Mouse (Mus musculus) midbrain, embryonic 14.5 days (tissue): ENCODE data around the gene Myo7a. TPM values are rescaled to one million over a fixed set of nuclear protein-coding genes. Genes with fewer than 3 reads are reported as not detected.

Experiments used
- ATAC-seq: fragments of 200-750 bp; cut with Nextera tagmentation; 2 replicates; pipeline ENCODE4 v1.8.0; 2017; ENCODE audit warnings: moderate number of reproducible peaks, moderate library complexity; ENCODE audit not compliant: low FRiP score, low TSS enrichment
- DNase-seq: peaks from one replicate; pipeline ENCODE4 v3.0.0-alpha.2; 2015
- H3K27ac ChIP-seq: fragments of 300-500 bp; sonication (generic); replicated peaks from 2 replicates; pipeline ENCODE4 v1.5.1; 2014; ENCODE audit warnings: mild to moderate bottlenecking, low read depth, low read length, moderate library complexity
- H3K27me3 ChIP-seq: fragments of 300-500 bp; sonication (generic); 2 replicates; pipeline ENCODE4 v1.6.1; 2014; ENCODE audit warnings: low read length, control low read depth, mixed read lengths; ENCODE audit not compliant: control insufficient read depth, insufficient read depth
- H3K36me3 ChIP-seq: fragments of 300-500 bp; sonication (generic); 2 replicates; pipeline ENCODE4 v1.6.1; 2014; ENCODE audit warnings: low read length, control low read depth; ENCODE audit not compliant: control insufficient read depth, insufficient read depth
- H3K4me1 ChIP-seq: fragments of 300-500 bp; sonication (generic); 2 replicates; pipeline ENCODE4 v1.6.1; 2014; ENCODE audit warnings: mild to moderate bottlenecking, antibody characterized with exemption, low read length, control low read depth; ENCODE audit not compliant: control insufficient read depth, insufficient read depth
- H3K4me2 ChIP-seq: fragments of 300-500 bp; sonication (generic); 2 replicates; pipeline ENCODE4 v1.6.1; 2014; ENCODE audit warnings: mild to moderate bottlenecking, low read length, moderate library complexity
- H3K4me3 ChIP-seq: fragments of 300-500 bp; sonication (generic); replicated peaks from 2 replicates; pipeline ENCODE4 v1.5.1; 2014; ENCODE audit warnings: low read depth, low read length
- H3K9ac ChIP-seq: fragments of 300-500 bp; sonication (generic); replicated peaks from 2 replicates; pipeline ENCODE4 v1.6.1; 2014; ENCODE audit warnings: mild to moderate bottlenecking, low read length, moderate library complexity
- H3K9me3 ChIP-seq: fragments of 300-500 bp; sonication (generic); 2 replicates; pipeline ENCODE4 v1.6.1; 2016; ENCODE audit warnings: low read length, control low read depth, mixed read lengths; ENCODE audit not compliant: control insufficient read depth
- WGBS: fragments of 180-500 bp; shearing (Covaris S2); extraction: QIAGEN DNeasy Blood & Tissue Kit; methylation state at CpG from one replicate; pipeline ENCODE4 v1.1.7; 2014; 5-methylcytosine and 5-hydroxymethylcytosine counted together
- polyA plus RNA-seq: library from polyadenylated mRNA; unstranded; fragments of >200 nt; fragmentation: Nextera tagmentation; extraction: Ambion mirVana; gene quantifications from 2 replicates; pipeline ENCODE4 v1.2.1, GENCODE M21; 2014

The Myo7a gene
- polyA plus RNA-seq, 1 experiment from 2014 or later, result 20.3 TPM

DNA sequence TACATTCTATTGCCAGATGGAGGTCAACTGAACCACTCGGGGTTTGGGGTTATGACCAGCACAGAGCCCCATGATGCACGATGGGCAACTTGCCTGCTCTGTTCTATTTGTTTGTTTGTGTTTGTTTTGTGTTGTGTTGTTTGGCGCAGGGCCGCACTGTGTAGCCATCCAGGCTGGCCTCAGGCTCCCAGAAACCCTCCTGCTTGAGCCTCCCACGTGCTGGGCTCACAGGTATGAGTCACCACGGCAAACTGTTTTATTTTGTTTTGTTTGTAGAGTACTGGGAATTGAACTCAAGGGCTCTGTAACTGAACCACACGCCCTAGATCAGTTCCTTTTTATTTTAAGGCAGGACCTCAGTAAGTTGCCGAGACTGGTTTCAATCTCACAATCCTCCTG lies 27.1 kb upstream of the Myo7a start:
- H3K4me3 ChIP-seq, result no peak overlapping the region
- H3K9me3 ChIP-seq, result no peaks in the 10 kb centered on the region
- H3K4me2 ChIP-seq, result no peak overlapping the region
- no peaks in the 10 kb centered on the region for H3K27me3 ChIP-seq
- H3K36me3 ChIP-seq, result no peaks in the 10 kb centered on the region
- no peak for ATAC-seq
- no peak overlapping the region for H3K27ac ChIP-seq
- WGBS, result 86% methylated on average over 8 of the region's 8 CpGs
- no peak for DNase-seq
- no peak overlapping the region for H3K9ac ChIP-seq
- H3K4me1 ChIP-seq, result peaks cover 10% of the 10 kb centered on the region; the same call in 1 of the 2 replicates

DNA sequence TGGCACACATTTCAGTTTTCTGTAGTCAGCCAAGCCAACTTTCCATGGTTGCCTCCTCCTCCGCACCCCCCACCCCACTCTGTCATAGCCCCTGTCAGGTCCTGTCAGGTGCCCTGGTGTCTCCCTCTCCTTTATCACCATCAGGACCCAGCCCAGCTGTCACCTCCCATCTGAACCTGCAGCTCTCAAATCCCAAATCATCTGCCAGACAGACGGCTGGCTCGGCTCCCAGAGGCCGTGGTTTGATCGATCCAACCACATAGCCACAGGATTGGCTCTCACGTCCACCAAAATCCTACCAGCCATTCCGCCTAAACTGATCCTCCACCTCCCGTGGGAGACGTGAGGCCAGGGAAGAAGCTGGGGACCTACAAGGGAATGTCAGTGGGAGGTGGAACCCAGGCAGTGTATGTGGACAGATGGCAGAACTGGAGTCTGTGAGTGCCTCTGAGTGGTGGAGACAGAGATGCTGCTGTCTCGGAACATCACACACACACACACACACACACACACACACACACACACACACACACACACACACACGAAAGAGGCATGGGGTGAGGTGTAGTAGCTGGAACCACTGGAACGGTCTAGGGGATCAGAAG lies 26.6 kb upstream of the Myo7a start:
- Histone ChIP-seq H3K4me2 (no peak overlapping the region), H3K27me3 (no peaks in the 10 kb centered on the region), H3K36me3 (no peaks in the 10 kb centered on the region), H3K9me3 (no peaks in the 10 kb centered on the region), H3K9ac (no peak overlapping the region), H3K4me3 (no peak overlapping the region), H3K4me1 (peaks cover 10% of the 10 kb centered on the region; the same call in 1 of the 2 replicates), H3K27ac (no peak overlapping the region)
- no peak for ATAC-seq
- WGBS, result 82% methylated on average over 11 of the region's 12 CpGs
- DNase-seq, result no peak

- H3K27ac ChIP-seq, result no peak within 1 kb of the TSS
- no peaks in the 10 kb centered on the region for H3K36me3 ChIP-seq
- DNase-seq (no peak), ATAC-seq (no peak)
- H3K9me3 ChIP-seq, result no peaks in the 10 kb centered on the region
- peaks cover 10% of the 10 kb centered on the region; the same call in 1 of the 2 replicates for H3K4me1 ChIP-seq
- no peak within 1 kb of the TSS for H3K9ac ChIP-seq
- H3K4me2 ChIP-seq, result no peak within 1 kb of the TSS
- H3K4me3 ChIP-seq, result no peak within 1 kb of the TSS
- WGBS, result 93% methylated on average over 5 of the region's 5 CpGs
- no peaks in the 10 kb centered on the region for H3K27me3 ChIP-seq
Observed at GRCm38 (mm10) chr7:98145402-98145801, 26.1 kb upstream of the Myo7a start, which contains the start of gene Omp. Gene Omp, minus strand, starts transcription at chr7:98145502.

GRCm38 (mm10) chr7:98142648-98143047 lies 23.3 kb upstream of the Myo7a start:
- Histone ChIP-seq H3K4me1 (no peaks in the 10 kb centered on the region), H3K9ac (no peak overlapping the region), H3K4me2 (no peak overlapping the region), H3K9me3 (no peaks in the 10 kb centered on the region), H3K27ac (no peak overlapping the region), H3K27me3 (no peaks in the 10 kb centered on the region), H3K4me3 (no peak overlapping the region), H3K36me3 (no peaks in the 10 kb centered on the region)
- DNase-seq (no peak), ATAC-seq (no peak)
- WGBS, result 45% methylated on average over 3 of the region's 3 CpGs

DNA sequence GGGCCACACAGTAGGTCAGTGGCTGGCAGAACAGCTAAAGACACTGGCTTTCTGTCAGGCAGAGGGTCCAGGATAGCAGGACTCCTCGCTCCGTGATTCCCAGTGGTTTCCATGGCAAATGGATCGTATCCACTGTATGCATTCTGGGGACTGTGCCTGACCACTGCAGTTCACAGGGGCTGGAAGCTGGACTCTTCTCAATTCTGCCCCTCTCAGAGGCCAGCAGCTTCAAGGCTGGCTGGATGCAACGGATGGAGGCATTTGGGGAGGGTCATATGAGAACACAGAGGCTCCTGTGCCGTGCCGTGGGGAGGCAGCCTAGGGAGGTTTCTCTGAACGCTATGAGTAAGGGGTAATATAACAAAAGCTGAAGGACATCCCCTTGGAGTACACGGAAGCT lies 22.9 kb upstream of the Myo7a start:
- Histone ChIP-seq H3K4me1 (no peaks in the 10 kb centered on the region), H3K36me3 (no peaks in the 10 kb centered on the region), H3K27me3 (no peaks in the 10 kb centered on the region), H3K9me3 (no peaks in the 10 kb centered on the region), H3K4me3 (no peak overlapping the region), H3K9ac (no peak overlapping the region), H3K4me2 (no peak overlapping the region), H3K27ac (no peak overlapping the region)
- 20% methylated on average over 8 of the region's 8 CpGs for WGBS
- ATAC-seq (no peak), DNase-seq (no peak)

DNA sequence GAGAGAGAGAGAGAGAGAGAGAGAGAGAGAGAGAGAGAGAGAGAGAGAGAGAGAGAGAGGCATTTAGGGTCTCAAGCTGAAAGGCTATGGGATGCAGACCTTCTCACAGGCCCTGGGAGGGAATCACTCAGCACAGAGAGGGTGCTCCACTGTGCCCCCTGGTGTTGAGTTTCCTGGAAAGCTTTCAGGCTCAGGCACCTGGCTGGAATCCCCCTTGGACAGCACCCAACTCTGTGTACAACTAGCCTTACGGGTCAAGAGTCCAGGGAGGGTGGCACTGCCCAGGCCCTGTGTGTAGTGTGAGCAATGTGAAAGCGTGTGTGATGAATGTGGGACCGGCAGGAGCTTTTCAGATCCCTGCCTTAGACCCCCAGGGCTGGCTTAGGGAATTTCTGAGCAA lies 21.9 kb upstream of the Myo7a start:
- no peak for ATAC-seq
- Histone ChIP-seq H3K36me3 (no peaks in the 10 kb centered on the region), H3K4me3 (no peak overlapping the region), H3K4me2 (no peak overlapping the region), H3K27ac (no peak overlapping the region), H3K4me1 (no peaks in the 10 kb centered on the region), H3K9me3 (no peaks in the 10 kb centered on the region), H3K27me3 (no peaks in the 10 kb centered on the region), H3K9ac (no peak overlapping the region)
- peak; percentile 58 for DNase-seq
- WGBS, result 65% methylated on average over 3 of the region's 3 CpGs

- 54% methylated on average over 2 of the region's 2 CpGs for WGBS
- Histone ChIP-seq H3K36me3 (no peaks in the 10 kb centered on the region), H3K4me1 (no peaks in the 10 kb centered on the region), H3K9me3 (no peaks in the 10 kb centered on the region), H3K9ac (no peak overlapping the region), H3K4me3 (no peak overlapping the region), H3K27ac (no peak overlapping the region), H3K27me3 (no peaks in the 10 kb centered on the region), H3K4me2 (no peak overlapping the region)
- no peak for DNase-seq
- no peak for ATAC-seq
Observed at GRCm38 (mm10) chr7:98140597-98140996, 21.3 kb upstream of the Myo7a start.

DNA sequence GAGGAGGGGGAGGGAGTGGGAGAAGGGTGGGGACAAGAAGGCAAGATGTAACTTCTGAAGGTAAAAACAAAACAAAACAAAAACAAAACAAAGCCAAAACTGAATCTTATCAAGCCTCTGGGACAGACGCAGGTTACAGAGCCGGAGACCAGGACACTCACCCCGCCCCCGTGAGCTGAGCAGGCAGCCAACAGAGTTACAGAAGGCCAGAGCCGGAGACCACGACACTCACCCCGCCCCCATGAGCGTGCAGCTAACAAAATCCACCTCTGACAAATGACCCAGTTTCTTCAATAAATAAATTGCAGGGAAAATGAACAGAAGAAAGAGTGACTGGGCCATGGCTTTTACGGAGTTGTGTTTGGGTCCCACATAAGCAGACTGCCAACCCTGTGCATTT lies 19.9 kb upstream of the Myo7a start:
- Histone ChIP-seq H3K27ac (no peak overlapping the region), H3K9me3 (no peaks in the 10 kb centered on the region), H3K4me1 (no peaks in the 10 kb centered on the region), H3K4me2 (no peak overlapping the region), H3K36me3 (no peaks in the 10 kb centered on the region), H3K27me3 (no peaks in the 10 kb centered on the region), H3K4me3 (no peak overlapping the region), H3K9ac (no peak overlapping the region)
- ATAC-seq, result no peak
- no peak for DNase-seq
- WGBS, result 18% methylated on average over 9 of the region's 9 CpGs

DNA sequence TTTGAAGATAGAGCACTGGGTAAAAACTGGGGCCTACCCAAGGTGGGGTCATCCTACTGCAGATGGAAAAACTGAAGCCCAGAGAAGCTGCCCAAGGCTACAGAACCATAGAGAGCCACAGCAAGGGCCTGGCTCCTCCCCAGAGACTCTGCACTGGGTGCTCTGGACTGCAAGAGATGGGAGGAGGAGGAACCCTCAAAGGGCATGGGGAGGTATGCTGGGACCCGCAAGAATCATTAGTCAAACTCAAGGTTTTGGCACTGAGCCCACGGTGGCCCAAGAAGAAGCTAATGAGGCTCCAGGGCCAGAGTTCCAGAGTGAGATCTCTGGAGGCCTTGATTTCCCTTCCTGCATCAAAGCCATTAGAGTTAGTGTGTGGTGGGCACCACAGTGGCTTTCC lies 18.7 kb upstream of the Myo7a start:
- H3K27me3 ChIP-seq, result no peaks in the 10 kb centered on the region
- DNase-seq (no peak), ATAC-seq (no peak)
- H3K27ac ChIP-seq, result no peak overlapping the region
- H3K4me1 ChIP-seq, result no peaks in the 10 kb centered on the region
- no peaks in the 10 kb centered on the region for H3K36me3 ChIP-seq
- no peaks in the 10 kb centered on the region for H3K9me3 ChIP-seq
- WGBS, result 84% methylated on average over 2 of the region's 2 CpGs
- H3K9ac ChIP-seq, result no peak overlapping the region
- no peak overlapping the region for H3K4me3 ChIP-seq
- no peak overlapping the region for H3K4me2 ChIP-seq
